Mouse (Mus musculus): Measurements from ENCODE around the gene Pbx4. TPM values are rescaled to one million over a fixed set of nuclear protein-coding genes. Genes with fewer than 3 reads are reported as not detected.

Gene Pbx4
- polyA plus RNA-seq, 1 experiment from 2014 or later = 8.8 TPM

- 0 out of 2 replicates have a peak, but pooled peaks cover 4% of the 10 kb centered on the region for H3K4me1 ChIP-seq (ENCODE audit: control insufficient read depth, insufficient read depth, low read length)
- no peak overlapping the region for H3K4me2 ChIP-seq (replicated peaks; ENCODE audit: low read depth, low read length)
- WGBS = 70% methylated on average over 9 of the region's 9 CpGs
- H3K27me3 ChIP-seq (ENCODE audit: control insufficient read depth, insufficient read depth, low read length) = no peaks in the 10 kb centered on the region
- peaks cover 18% of the 10 kb centered on the region for H3K36me3 ChIP-seq (ENCODE audit: control insufficient read depth, insufficient read depth, low read length)
- no peak for ATAC-seq (ENCODE audit: insufficient number of reproducible peaks, insufficient read depth, low FRiP score, low read depth)
- H3K4me3 ChIP-seq (ENCODE audit: low read depth, low read length) = no peak overlapping the region
- H3K27ac ChIP-seq (ENCODE audit: low read length) = no peak overlapping the region
- no peaks in the 10 kb centered on the region for H3K9me3 ChIP-seq (ENCODE audit: control insufficient read depth, low read depth, low read length)
- no peak overlapping the region for H3K9ac ChIP-seq (replicated peaks; ENCODE audit: low read depth, low read length)
Observed at GRCm38 (mm10) chr8:69820466-69820865, 11.8 kb upstream of the Pbx4 start.

GRCm38 (mm10) chr8:69821971-69822385 is 10.3 kb upstream of the Pbx4 start:
- Histone ChIP-seq H3K27ac (ENCODE audit: low read length) (peak overlapping the region; percentile 29; the same call in 1 of the 2 replicates), H3K4me3 (ENCODE audit: low read depth, low read length) (peak overlapping the region; percentile 57), H3K27me3 (ENCODE audit: control insufficient read depth, insufficient read depth, low read length) (no peaks in the 10 kb centered on the region), H3K9ac (replicated peaks; ENCODE audit: low read depth, low read length) (0 out of 2 replicates have a peak overlapping the region, but pooled peaks have one; percentile 22), H3K9me3 (ENCODE audit: control insufficient read depth, low read depth, low read length) (no peaks in the 10 kb centered on the region), H3K4me2 (replicated peaks; ENCODE audit: low read depth, low read length) (peak overlapping the region; percentile 72), H3K4me1 (ENCODE audit: control insufficient read depth, insufficient read depth, low read length) (0 out of 2 replicates have a peak, but pooled peaks cover 4% of the 10 kb centered on the region), H3K36me3 (ENCODE audit: control insufficient read depth, insufficient read depth, low read length) (peaks cover 14% of the 10 kb centered on the region)
- WGBS = 0% methylated on average over 16 of the region's 22 CpGs
- peak; percentile 75 for ATAC-seq (ENCODE audit: insufficient number of reproducible peaks, insufficient read depth, low FRiP score, low read depth)

- no peaks in the 10 kb centered on the region for H3K27me3 ChIP-seq (ENCODE audit: control insufficient read depth, insufficient read depth, low read length)
- peak within 1 kb of the TSS; percentile 58 for H3K9ac ChIP-seq (replicated peaks; ENCODE audit: low read depth, low read length)
- H3K4me2 ChIP-seq (replicated peaks; ENCODE audit: low read depth, low read length) = peak within 1 kb of the TSS; percentile 72
- peak within 1 kb of the TSS; percentile 58 for H3K27ac ChIP-seq (ENCODE audit: low read length)
- 0 out of 2 replicates have a peak, but pooled peaks cover 4% of the 10 kb centered on the region for H3K4me1 ChIP-seq (ENCODE audit: control insufficient read depth, insufficient read depth, low read length)
- 2% methylated on average over 32 of the region's 35 CpGs for WGBS
- peak within 1 kb of the TSS; percentile 57 for H3K4me3 ChIP-seq (ENCODE audit: low read depth, low read length)
- no peaks in the 10 kb centered on the region for H3K9me3 ChIP-seq (ENCODE audit: control insufficient read depth, low read depth, low read length)
- peak; percentile 86 for ATAC-seq (ENCODE audit: insufficient number of reproducible peaks, insufficient read depth, low FRiP score, low read depth)
- peaks cover 9% of the 10 kb centered on the region; the same call in 1 of the 2 replicates for H3K36me3 ChIP-seq (ENCODE audit: control insufficient read depth, insufficient read depth, low read length)
Observed at GRCm38 (mm10) chr8:69822386-69823191, 9.7 kb upstream of the Pbx4 start, which contains the start of gene Lpar2. TSS of gene Lpar2 (plus strand) at chr8:69822429.

- 89% methylated on average over 12 of the region's 12 CpGs for WGBS
- Histone ChIP-seq H3K9me3 (ENCODE audit: control insufficient read depth, low read depth, low read length) (no peaks in the 10 kb centered on the region), H3K4me1 (ENCODE audit: control insufficient read depth, insufficient read depth, low read length) (0 out of 2 replicates have a peak, but pooled peaks cover 4% of the 10 kb centered on the region), H3K4me3 (ENCODE audit: low read depth, low read length) (no peak overlapping the region), H3K9ac (replicated peaks; ENCODE audit: low read depth, low read length) (no peak overlapping the region), H3K27me3 (ENCODE audit: control insufficient read depth, insufficient read depth, low read length) (no peaks in the 10 kb centered on the region), H3K4me2 (replicated peaks; ENCODE audit: low read depth, low read length) (no peak overlapping the region), H3K27ac (ENCODE audit: low read length) (no peak overlapping the region), H3K36me3 (ENCODE audit: control insufficient read depth, insufficient read depth, low read length) (peaks cover 6% of the 10 kb centered on the region; the same call in 1 of the 2 replicates)
- ATAC-seq (ENCODE audit: insufficient number of reproducible peaks, insufficient read depth, low FRiP score, low read depth) = no peak
Observed at GRCm38 (mm10) chr8:69826371-69826770, 5.9 kb upstream of the Pbx4 start.

GRCm38 (mm10) chr8:69837057-69837682 is 4.9 kb downstream of the Pbx4 start:
- Histone ChIP-seq H3K4me1 (ENCODE audit: control insufficient read depth, insufficient read depth, low read length) (no peaks in the 10 kb centered on the region), H3K9ac (replicated peaks; ENCODE audit: low read depth, low read length) (no peak overlapping the region), H3K27me3 (ENCODE audit: control insufficient read depth, insufficient read depth, low read length) (no peaks in the 10 kb centered on the region), H3K9me3 (ENCODE audit: control insufficient read depth, low read depth, low read length) (no peaks in the 10 kb centered on the region), H3K36me3 (ENCODE audit: control insufficient read depth, insufficient read depth, low read length) (no peaks in the 10 kb centered on the region), H3K27ac (ENCODE audit: low read length) (no peak overlapping the region), H3K4me3 (ENCODE audit: low read depth, low read length) (no peak overlapping the region), H3K4me2 (replicated peaks; ENCODE audit: low read depth, low read length) (no peak overlapping the region)
- WGBS = 57% methylated on average over 8 of the region's 8 CpGs
- ATAC-seq (ENCODE audit: insufficient number of reproducible peaks, insufficient read depth, low FRiP score, low read depth) = no peak

GRCm38 (mm10) chr8:69847167-69848065 is 15.1 kb downstream of the Pbx4 start:
- Histone ChIP-seq H3K9ac (replicated peaks; ENCODE audit: low read depth, low read length) (no peak overlapping the region), H3K4me3 (ENCODE audit: low read depth, low read length) (no peak overlapping the region), H3K4me2 (replicated peaks; ENCODE audit: low read depth, low read length) (no peak overlapping the region), H3K4me1 (ENCODE audit: control insufficient read depth, insufficient read depth, low read length) (no peaks in the 10 kb centered on the region), H3K27ac (ENCODE audit: low read length) (no peak overlapping the region), H3K9me3 (ENCODE audit: control insufficient read depth, low read depth, low read length) (no peaks in the 10 kb centered on the region), H3K27me3 (ENCODE audit: control insufficient read depth, insufficient read depth, low read length) (no peaks in the 10 kb centered on the region), H3K36me3 (ENCODE audit: control insufficient read depth, insufficient read depth, low read length) (no peaks in the 10 kb centered on the region)
- ATAC-seq (ENCODE audit: insufficient number of reproducible peaks, insufficient read depth, low FRiP score, low read depth) = no peak
- 57% methylated on average over 3 of the region's 3 CpGs for WGBS

- Histone ChIP-seq H3K4me2 (replicated peaks; ENCODE audit: low read depth, low read length) (no peak overlapping the region), H3K36me3 (ENCODE audit: control insufficient read depth, insufficient read depth, low read length) (no peaks in the 10 kb centered on the region), H3K4me3 (ENCODE audit: low read depth, low read length) (no peak overlapping the region), H3K9me3 (ENCODE audit: control insufficient read depth, low read depth, low read length) (no peaks in the 10 kb centered on the region), H3K9ac (replicated peaks; ENCODE audit: low read depth, low read length) (no peak overlapping the region), H3K4me1 (ENCODE audit: control insufficient read depth, insufficient read depth, low read length) (no peaks in the 10 kb centered on the region), H3K27me3 (ENCODE audit: control insufficient read depth, insufficient read depth, low read length) (no peaks in the 10 kb centered on the region), H3K27ac (ENCODE audit: low read length) (no peak overlapping the region)
- ATAC-seq (ENCODE audit: insufficient number of reproducible peaks, insufficient read depth, low FRiP score, low read depth) = peak; percentile 64; the same call in 1 of the 2 replicates
- 68% methylated on average over 8 of the region's 8 CpGs for WGBS
Observed at GRCm38 (mm10) chr8:69848951-69849350, 16.7 kb downstream of the Pbx4 start.

- Histone ChIP-seq H3K9me3 (ENCODE audit: control insufficient read depth, low read depth, low read length) (no peaks in the 10 kb centered on the region), H3K27me3 (ENCODE audit: control insufficient read depth, insufficient read depth, low read length) (no peaks in the 10 kb centered on the region), H3K4me1 (ENCODE audit: control insufficient read depth, insufficient read depth, low read length) (no peaks in the 10 kb centered on the region), H3K4me2 (replicated peaks; ENCODE audit: low read depth, low read length) (no peak overlapping the region), H3K9ac (replicated peaks; ENCODE audit: low read depth, low read length) (no peak overlapping the region), H3K4me3 (ENCODE audit: low read depth, low read length) (no peak overlapping the region), H3K36me3 (ENCODE audit: control insufficient read depth, insufficient read depth, low read length) (no peaks in the 10 kb centered on the region), H3K27ac (ENCODE audit: low read length) (no peak overlapping the region)
- WGBS = 31% methylated on average over 3 of the region's 3 CpGs
- ATAC-seq (ENCODE audit: insufficient number of reproducible peaks, insufficient read depth, low FRiP score, low read depth) = no peak
Observed at GRCm38 (mm10) chr8:69849899-69850298, 17.6 kb downstream of the Pbx4 start.

Data from stomach, embryonic 14.5 days (tissue).